Mouse (Mus musculus): ENCODE data around the gene Il17a.
"Not testable (repeated sequence)": the region's sequence is repeated elsewhere in the genome, so short reads cannot be mapped to it uniquely, and the experiment has no call there.

Il17a gene

GRCm38 (mm10) chr1:20730903-20731302 is at the start of gene Il17a:
Gene Il17a, plus strand, starts transcription at chr1:20730905.
- DNase-seq: no peak

- no peak for DNase-seq
Measured at GRCm38 (mm10) chr1:20682849-20683248, 47.9 kb upstream of the Il17a start.

- DNase-seq: no peak
Measured at GRCm38 (mm10) chr1:20683386-20683785, 47.3 kb upstream of the Il17a start.

- DNase-seq: no peak
Measured at GRCm38 (mm10) chr1:20683853-20684252, 46.9 kb upstream of the Il17a start.

- no peak for DNase-seq
Measured at GRCm38 (mm10) chr1:20684403-20684802, 46.3 kb upstream of the Il17a start.

- DNase-seq: no peak
Measured at GRCm38 (mm10) chr1:20685393-20685792, 45.3 kb upstream of the Il17a start.

- no peak for DNase-seq
Measured at GRCm38 (mm10) chr1:20685907-20686306, 44.8 kb upstream of the Il17a start.

GRCm38 (mm10) chr1:20691336-20691735 is 39.4 kb upstream of the Il17a start:
- DNase-seq: no peak

GRCm38 (mm10) chr1:20693634-20694313 is 36.9 kb upstream of the Il17a start:
- DNase-seq: no peak

- no peak for DNase-seq
Measured at GRCm38 (mm10) chr1:20700011-20700410, 30.7 kb upstream of the Il17a start.

- DNase-seq: no peak
Measured at GRCm38 (mm10) chr1:20736572-20736971, 5.9 kb downstream of the Il17a start.

- no peak for DNase-seq
Measured at GRCm38 (mm10) chr1:20738483-20738882, 7.8 kb downstream of the Il17a start.

GRCm38 (mm10) chr1:20740496-20740998 is 9.8 kb downstream of the Il17a start:
- no peak for DNase-seq

- no peak for DNase-seq
Measured at GRCm38 (mm10) chr1:20754439-20754838, 23.7 kb downstream of the Il17a start.

- no peak for DNase-seq
Measured at GRCm38 (mm10) chr1:20757586-20757985, 26.9 kb downstream of the Il17a start.

- DNase-seq: no peak
Measured at GRCm38 (mm10) chr1:20759799-20760198, 29.1 kb downstream of the Il17a start.

- no peak for DNase-seq
Measured at GRCm38 (mm10) chr1:20760331-20760730, 29.6 kb downstream of the Il17a start.

GRCm38 (mm10) chr1:20761411-20761810 is 30.7 kb downstream of the Il17a start:
- DNase-seq: no peak

- no peak for DNase-seq
Measured at GRCm38 (mm10) chr1:20766526-20766925, 35.8 kb downstream of the Il17a start.

GRCm38 (mm10) chr1:20774026-20774730 is 43.5 kb downstream of the Il17a start:
- not testable (repeated sequence) for DNase-seq

- DNase-seq: no peak
Measured at GRCm38 (mm10) chr1:20778366-20778765, 47.7 kb downstream of the Il17a start.
